Mouse (Mus musculus) MEL (cell line): ENCODE data around the gene Zg16.
A peak's percentile ranks its signal among the peaks of the same experiment; 100 is the strongest.

Experiments
- CTCF ChIP-seq, 3 experiments: IDR thresholded peaks in 2 of 3; conservative IDR thresholded peaks in 1 of 3; 2 replicates each; pipeline ENCODE4 v1.5.1; 2011 to 2012; ENCODE audit warnings: low read length in 3 of 3, low read depth in 2 of 3, mild to moderate bottlenecking in 2 of 3, improper control_type of control experiment in 1 of 3, inconsistent platforms in 1 of 3, mixed read lengths in 1 of 3, moderate library complexity in 1 of 3; ENCODE audit not compliant: control insufficient read depth in 1 of 3, insufficient read depth in 1 of 3, poor library complexity in 1 of 3, severe bottlenecking in 1 of 3
- EP300 ChIP-seq, 2 experiments: IDR thresholded peaks; 2 replicates each; pipeline ENCODE4 v1.6.1; 2011; ENCODE audit warnings: improper control_type of control experiment in 2 of 2, low read length in 2 of 2, low read depth in 1 of 2, mild to moderate bottlenecking in 1 of 2
- GABPA ChIP-seq: IDR thresholded peaks from 2 replicates; pipeline ENCODE4 v1.6.1; 2012; ENCODE audit warnings: low read depth, mild to moderate bottlenecking, inconsistent platforms, low read length, improper control_type of control experiment, moderate library complexity
- GATA1 ChIP-seq: IDR thresholded peaks from 2 replicates; pipeline ENCODE4 v1.6.1; 2011; ENCODE audit warnings: low read depth, low read length, improper control_type of control experiment
- HCFC1 ChIP-seq: IDR thresholded peaks from 2 replicates; pipeline ENCODE4 v1.6.1; 2012; ENCODE audit warnings: low read depth, mild to moderate bottlenecking, inconsistent platforms, low read length, improper control_type of control experiment, moderate library complexity
- MAX ChIP-seq: IDR thresholded peaks from 2 replicates; pipeline ENCODE4 v1.6.1; 2011; ENCODE audit warnings: low read length, improper control_type of control experiment
- MEF2A ChIP-seq: IDR thresholded peaks from 2 replicates; pipeline ENCODE4 v1.6.1; 2014; ENCODE audit warnings: low read depth, mild to moderate bottlenecking, inconsistent platforms, low read length, improper control_type of control experiment; ENCODE audit not compliant: poor library complexity, insufficient replicate concordance, severe bottlenecking; ENCODE audit errors: extremely low read depth
- MXI1 ChIP-seq: IDR thresholded peaks from 2 replicates; pipeline ENCODE4 v1.6.1; 2011; ENCODE audit warnings: mild to moderate bottlenecking, low read depth, low read length, improper control_type of control experiment
- MYC ChIP-seq: IDR thresholded peaks from 2 replicates; pipeline ENCODE4 v1.6.1; 2011; ENCODE audit warnings: low read depth, mild to moderate bottlenecking, low read length, improper control_type of control experiment, moderate library complexity
- POLR2A ChIP-seq, 2 experiments: IDR thresholded peaks; 2 replicates each; pipeline ENCODE4 v1.6.1; 2011 to 2012; ENCODE audit warnings: low read length in 2 of 2, mild to moderate bottlenecking in 2 of 2, control low read depth in 1 of 2, improper control_type of control experiment in 1 of 2, low read depth in 1 of 2, moderate library complexity in 1 of 2; ENCODE audit not compliant: control insufficient read depth in 1 of 2, insufficient read depth in 1 of 2, poor library complexity in 1 of 2

- TF ChIP-seq CTCF (IDR thresholded peaks at IDR 0.05 in 2 of 3, conservative IDR thresholded peaks at IDR 0.05 in 1 of 3; ENCODE audit: control insufficient read depth in 1 of 3, insufficient read depth in 1 of 3, low read depth in 2 of 3, low read length in 3 of 3, poor library complexity in 1 of 3, severe bottlenecking in 1 of 3): peak; percentile 85 to 96 (median 95)
- no peak for TF ChIP-seq EP300 (IDR thresholded peaks at IDR 0.05; ENCODE audit: low read depth in 1 of 2, low read length in 2 of 2)
- TF ChIP-seq GATA1: no peak
- TF ChIP-seq HCFC1: no peak
- peak; percentile 65; the same call in 1 of the 2 replicates for TF ChIP-seq MAX
- TF ChIP-seq MEF2A: no peak
- TF ChIP-seq GABPA: no peak
- no peak for TF ChIP-seq POLR2A (IDR thresholded peaks at IDR 0.05; ENCODE audit: control insufficient read depth in 1 of 2, insufficient read depth in 1 of 2, low read depth in 1 of 2, low read length in 2 of 2, poor library complexity in 1 of 2)
- TF ChIP-seq MYC: peak; percentile 88
- peak; percentile 67; the same call in 1 of the 2 replicates for TF ChIP-seq MXI1
Observed at GRCm38 (mm10) chr7:127111461-127111860, 24.3 kb upstream of the Zg16 start.
